ENCODE assay signal across 8 mouse cellular contexts in genomic region chr19:8818801-8819595, GRCm38 (mm10). TPM values are rescaled to one million over a fixed set of nuclear protein-coding genes. Genes with fewer than 3 reads are reported as not detected.
A peak's percentile ranks its signal among the peaks of the same experiment; 100 is the strongest.
DNase-seq lines count a peak whose midpoint lies in the region; ATAC-seq and TF ChIP-seq lines count a peak whose summit lies in the region.

Gene Ttc9c (minus strand): TSS chr19:8819333.

- peak within 1 kb of the TSS; percentile 100 for H3K4me3 ChIP-seq in erythroblast, embryonic 14.5 days (replicated peaks)
- H3K4me3 ChIP-seq in heart, embryonic 10.5 days: peak within 1 kb of the TSS; percentile 100
- peak within 1 kb of the TSS; percentile 100 for H3K4me3 ChIP-seq in kidney, embryonic 14.5 days (ENCODE audit: low read length)
- H3K4me3 ChIP-seq in limb, embryonic 14.5 days (replicated peaks; ENCODE audit: low read length): peak within 1 kb of the TSS; percentile 100
- peak within 1 kb of the TSS; percentile 99 for H3K4me3 ChIP-seq in midbrain, embryonic 16.5 days (ENCODE audit: low read depth, low read length)

- whole genome bisulfite sequencing in heart, embryonic 10.5 days: under 1% methylated on average over 33 of the region's 33 CpGs
- WGBS in kidney, embryonic 14.5 days: under 1% methylated on average over 33 of the region's 33 CpGs
- 1% methylated on average over 33 of the region's 33 CpGs for WGBS in limb, embryonic 14.5 days
- 1% methylated on average over 33 of the region's 33 CpGs for WGBS in midbrain, embryonic 16.5 days

- peaks cover 71% of the 10 kb centered on the region for H3K36me3 ChIP-seq in erythroblast, embryonic 14.5 days (ENCODE audit: control insufficient read depth)
- peaks cover 46% of the 10 kb centered on the region for H3K36me3 ChIP-seq in heart, embryonic 10.5 days
- peaks cover 43% of the 10 kb centered on the region for H3K36me3 ChIP-seq in kidney, embryonic 14.5 days (ENCODE audit: control insufficient read depth, insufficient read depth, low read length)
- H3K36me3 ChIP-seq in limb, embryonic 14.5 days (ENCODE audit: control insufficient read depth, insufficient read depth, low read length): peaks cover 39% of the 10 kb centered on the region
- no peaks in the 10 kb centered on the region for H3K36me3 ChIP-seq in midbrain, embryonic 16.5 days (ENCODE audit: control insufficient read depth, insufficient read depth, low read length)

- ATAC-seq in kidney, embryonic 14.5 days (ENCODE audit: low FRiP score, low TSS enrichment): peak; percentile 94
- peak; percentile 91 for ATAC-seq in limb, embryonic 14.5 days (ENCODE audit: low FRiP score, low read depth)
- peak; percentile 94 for ATAC-seq in midbrain, embryonic 16.5 days

- peak; percentile 97; the same call in 1 of the 2 replicates for TF ChIP-seq POLR2A in limb, embryonic 14.5 days (IDR thresholded peaks at IDR 0.05; ENCODE audit: borderline replicate concordance, extremely low read depth, insufficient read depth, insufficient read length)

- H3K4me1 ChIP-seq in erythroblast, embryonic 14.5 days (ENCODE audit: control insufficient read depth): peaks cover 50% of the 10 kb centered on the region
- H3K4me1 ChIP-seq in heart, embryonic 10.5 days: peaks cover 29% of the 10 kb centered on the region
- peaks cover 32% of the 10 kb centered on the region for H3K4me1 ChIP-seq in kidney, embryonic 14.5 days (ENCODE audit: control insufficient read depth, insufficient read depth, low read length)
- H3K4me1 ChIP-seq in limb, embryonic 14.5 days (ENCODE audit: control insufficient read depth, insufficient read depth, low read length): peaks cover 38% of the 10 kb centered on the region
- peaks cover 50% of the 10 kb centered on the region for H3K4me1 ChIP-seq in midbrain, embryonic 16.5 days (ENCODE audit: control insufficient read depth, insufficient read depth, low read length)

- H3K27ac ChIP-seq in heart, embryonic 10.5 days: peak within 1 kb of the TSS; percentile 95
- H3K27ac ChIP-seq in kidney, embryonic 14.5 days (ENCODE audit: low read depth, low read length): peak within 1 kb of the TSS; percentile 100
- peak within 1 kb of the TSS; percentile 96 for H3K27ac ChIP-seq in limb, embryonic 14.5 days (replicated peaks; ENCODE audit: low read depth, low read length)
- peak within 1 kb of the TSS; percentile 97 for H3K27ac ChIP-seq in midbrain, embryonic 16.5 days (ENCODE audit: low read length)

- H3K9me3 ChIP-seq in erythroblast, embryonic 14.5 days (ENCODE audit: control insufficient read depth, low read length): no peaks in the 10 kb centered on the region
- H3K9me3 ChIP-seq in heart, embryonic 10.5 days: no peaks in the 10 kb centered on the region
- H3K9me3 ChIP-seq in kidney, embryonic 14.5 days (ENCODE audit: control insufficient read depth, low read length): no peaks in the 10 kb centered on the region
- no peaks in the 10 kb centered on the region for H3K9me3 ChIP-seq in limb, embryonic 14.5 days (ENCODE audit: control insufficient read depth, low read length)
- no peaks in the 10 kb centered on the region for H3K9me3 ChIP-seq in midbrain, embryonic 16.5 days (replicated peaks; ENCODE audit: control insufficient read depth, low read length, poor library complexity, severe bottlenecking)

- H3K27me3 ChIP-seq in erythroblast, embryonic 14.5 days (ENCODE audit: control insufficient read depth): no peaks in the 10 kb centered on the region
- no peaks in the 10 kb centered on the region for H3K27me3 ChIP-seq in heart, embryonic 10.5 days (ENCODE audit: insufficient read depth, poor library complexity, severe bottlenecking)
- H3K27me3 ChIP-seq in kidney, embryonic 14.5 days (ENCODE audit: control insufficient read depth, insufficient read depth, low read length): no peaks in the 10 kb centered on the region
- no peaks in the 10 kb centered on the region for H3K27me3 ChIP-seq in limb, embryonic 14.5 days (ENCODE audit: control insufficient read depth, insufficient read depth, low read length)
- no peaks in the 10 kb centered on the region for H3K27me3 ChIP-seq in midbrain, embryonic 16.5 days (ENCODE audit: control insufficient read depth, insufficient read depth, low read depth, low read length)

- DNase-seq in CD4-positive, CD25-positive, alpha-beta regulatory T cell, adult 2 months (ENCODE audit: low read depth, low spot score): peak; percentile 93
- peak; percentile 99 for DNase-seq in brain, embryonic 18.5 days (ENCODE audit: low read depth, low spot score)
- DNase-seq in heart, embryonic 10.5 days (ENCODE audit: low spot score): peak; percentile 99
- DNase-seq in limb, embryonic 14.5 days (ENCODE audit: low spot score): peak; percentile 100
- peak; percentile 94 to 97 for DNase-seq in spleen, postnatal 36 days (ENCODE audit: low spot score in 2 of 2)

- H3K4me2 ChIP-seq in kidney, embryonic 14.5 days (replicated peaks; ENCODE audit: low read depth, low read length): peak within 1 kb of the TSS; percentile 85
- H3K4me2 ChIP-seq in limb, embryonic 14.5 days (replicated peaks; ENCODE audit: low read depth, low read length, severe bottlenecking): peak within 1 kb of the TSS; percentile 87
- H3K4me2 ChIP-seq in midbrain, embryonic 16.5 days (ENCODE audit: low read length): peak within 1 kb of the TSS; percentile 100

- peak within 1 kb of the TSS; percentile 99 for H3K9ac ChIP-seq in kidney, embryonic 14.5 days (ENCODE audit: low read depth, low read length)
- peak within 1 kb of the TSS; percentile 94 for H3K9ac ChIP-seq in limb, embryonic 14.5 days (ENCODE audit: low read depth, low read length, severe bottlenecking)
- peak within 1 kb of the TSS; percentile 74 for H3K9ac ChIP-seq in midbrain, embryonic 16.5 days (ENCODE audit: low read depth, low read length)

RNA-seq across cellular contexts. Expression of gene Ttc9c, which starts in this region (rescaled TPM):
- polyA plus RNA-seq in erythroblast, embryonic 14.5 days (2012): 0.24 TPM in 2 replicates
- polyA plus RNA-seq in heart, embryonic 10.5 days (2016; fragmentation: Nextera tagmentation; extraction: Ambion mirVana): 43.2 and 51.3 TPM in 2 replicates
- polyA plus RNA-seq in kidney, embryonic 14.5 days (2014; fragmentation: Nextera tagmentation; extraction: Ambion mirVana): 40.0 and 61.0 TPM in 2 replicates
- polyA plus RNA-seq in limb, embryonic 14.5 days (2012; rRNA removed): 48.3 and 54.3 TPM in 2 replicates
- polyA plus RNA-seq in limb, embryonic 14.5 days (2014; fragmentation: Nextera tagmentation; extraction: Ambion mirVana): 41.8 and 48.5 TPM in 2 replicates
- 55.0 and 61.6 TPM in 2 replicates for polyA plus RNA-seq in midbrain, embryonic 16.5 days (2015; fragmentation: Nextera tagmentation; extraction: Ambion mirVana)

Comparison
In these comparisons a context has a peak if more than half of its experiments do, and no peak if none do; other contexts are left out.
1. Peak in every context shown above with its lines: DNase-seq, ATAC-seq, H3K4me3 ChIP-seq and H3K27ac ChIP-seq.
2. RNA of gene Ttc9c (polyA plus RNA-seq): 40.0 to 61.0 TPM in kidney, embryonic 14.5 days, 55.0 to 61.6 TPM in midbrain, embryonic 16.5 days, 41.8 to 54.3 TPM in limb, embryonic 14.5 days and 43.2 to 51.3 TPM in heart, embryonic 10.5 days; 0.24 TPM in erythroblast, embryonic 14.5 days; every median in the first group is over 10 times any median in the second.